Mouse (Mus musculus): ENCODE data around the gene Gm42957. TPM values are rescaled to one million over a fixed set of nuclear protein-coding genes. Genes with fewer than 3 reads are reported as not detected.
"Not testable (repeated sequence)": the region's sequence is repeated elsewhere in the genome, so short reads cannot be mapped to it uniquely, and the experiment has no call there.

Gm42957 gene
- polyA plus RNA-seq, 1 experiment from 2014 or later = not detected

GRCm38 (mm10) chr3:96603311-96603710 is 32.0 kb upstream of the Gm42957 start:
- ATAC-seq (ENCODE audit: low read depth) = no peak
- peak overlapping the region; percentile 72 for H3K4me2 ChIP-seq (ENCODE audit: low read depth, low read length)
- H3K9me3 ChIP-seq (ENCODE audit: control insufficient read depth, low read length) = no peaks in the 10 kb centered on the region
- H3K4me3 ChIP-seq (ENCODE audit: low read depth, low read length) = peak overlapping the region; percentile 83
- peak overlapping the region; percentile 94 for H3K9ac ChIP-seq (replicated peaks; ENCODE audit: low read depth, low read length)
- no peaks in the 10 kb centered on the region for H3K27me3 ChIP-seq (ENCODE audit: control insufficient read depth, insufficient read depth, low read length)
- 39% methylated on average over 5 of the region's 5 CpGs for WGBS
- H3K4me1 ChIP-seq (ENCODE audit: control insufficient read depth, insufficient read depth, low read length) = peaks cover 42% of the 10 kb centered on the region
- H3K36me3 ChIP-seq (ENCODE audit: control insufficient read depth, insufficient read depth, low read length) = no peaks in the 10 kb centered on the region
- H3K27ac ChIP-seq (ENCODE audit: low read depth, low read length) = peak overlapping the region; percentile 41; the same call in 1 of the 2 replicates

DNA sequence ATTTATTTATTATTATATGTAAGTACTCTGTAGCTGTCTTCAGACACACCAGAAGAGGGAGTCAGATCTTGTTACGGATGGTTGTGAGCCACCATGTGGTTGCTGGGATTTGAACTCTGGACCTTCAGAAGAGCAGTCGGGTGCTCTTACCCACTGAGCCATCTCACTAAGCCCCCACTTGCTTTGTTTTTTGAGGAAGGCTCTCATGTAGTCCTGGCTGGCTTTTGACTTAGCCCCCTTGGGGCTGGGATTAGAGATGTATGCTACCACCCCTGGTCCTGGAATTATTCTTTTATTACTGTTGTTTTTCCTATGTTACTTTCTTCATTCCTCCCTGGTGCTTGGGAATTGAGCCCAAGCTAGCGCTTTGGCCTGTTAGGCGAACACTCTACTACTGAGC is 29.3 kb upstream of the Gm42957 start:
- ATAC-seq (ENCODE audit: low read depth); H3K9ac ChIP-seq (replicated peaks; ENCODE audit: low read depth, low read length); H3K4me3 ChIP-seq (ENCODE audit: low read depth, low read length); H3K27ac ChIP-seq (ENCODE audit: low read depth, low read length); H3K27me3 ChIP-seq (ENCODE audit: control insufficient read depth, insufficient read depth, low read length); H3K36me3 ChIP-seq (ENCODE audit: control insufficient read depth, insufficient read depth, low read length); H3K9me3 ChIP-seq (ENCODE audit: control insufficient read depth, low read length); H3K4me2 ChIP-seq (ENCODE audit: low read depth, low read length): not testable (repeated sequence)
- H3K4me1 ChIP-seq (ENCODE audit: control insufficient read depth, insufficient read depth, low read length) = peaks cover 33% of the 10 kb centered on the region
- 81% methylated on average over 3 of the region's 4 CpGs for WGBS

GRCm38 (mm10) chr3:96606618-96607017 is 28.7 kb upstream of the Gm42957 start:
- WGBS = 93% methylated on average over 4 of the region's 4 CpGs
- Histone ChIP-seq H3K4me2 (ENCODE audit: low read depth, low read length) (no peak overlapping the region), H3K27ac (ENCODE audit: low read depth, low read length) (no peak overlapping the region), H3K9ac (replicated peaks; ENCODE audit: low read depth, low read length) (no peak overlapping the region), H3K4me1 (ENCODE audit: control insufficient read depth, insufficient read depth, low read length) (peaks cover 33% of the 10 kb centered on the region), H3K9me3 (ENCODE audit: control insufficient read depth, low read length) (no peaks in the 10 kb centered on the region), H3K36me3 (ENCODE audit: control insufficient read depth, insufficient read depth, low read length) (no peaks in the 10 kb centered on the region), H3K27me3 (ENCODE audit: control insufficient read depth, insufficient read depth, low read length) (no peaks in the 10 kb centered on the region), H3K4me3 (ENCODE audit: low read depth, low read length) (no peak overlapping the region)
- ATAC-seq (ENCODE audit: low read depth) = no peak

DNA sequence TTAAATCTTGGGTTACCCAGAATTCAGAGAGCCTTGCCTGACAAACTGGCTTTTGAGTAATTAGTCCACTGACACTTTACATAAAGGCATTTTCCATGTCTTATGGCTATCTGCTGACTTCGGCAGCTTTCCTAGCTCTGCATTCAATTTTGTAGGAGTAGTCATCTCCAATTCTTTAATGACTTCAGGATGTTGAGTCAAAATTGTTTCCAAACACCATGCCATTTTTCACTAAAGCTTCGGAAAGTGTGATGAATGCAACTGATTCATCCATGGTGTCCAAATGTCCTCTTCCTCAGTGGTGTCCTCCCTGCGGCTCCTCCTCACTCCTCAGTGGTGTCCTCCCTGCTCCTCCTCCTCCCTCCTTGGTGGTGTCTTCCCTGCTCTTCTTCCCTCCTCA is 17.3 kb upstream of the Gm42957 start:
- H3K36me3 ChIP-seq (ENCODE audit: control insufficient read depth, insufficient read depth, low read length) = peaks cover 39% of the 10 kb centered on the region
- no peak overlapping the region for H3K27ac ChIP-seq (ENCODE audit: low read depth, low read length)
- no peaks in the 10 kb centered on the region for H3K9me3 ChIP-seq (ENCODE audit: control insufficient read depth, low read length)
- H3K9ac ChIP-seq (replicated peaks; ENCODE audit: low read depth, low read length) = no peak overlapping the region
- no peak overlapping the region for H3K4me3 ChIP-seq (ENCODE audit: low read depth, low read length)
- no peak overlapping the region for H3K4me2 ChIP-seq (ENCODE audit: low read depth, low read length)
- no peaks in the 10 kb centered on the region for H3K27me3 ChIP-seq (ENCODE audit: control insufficient read depth, insufficient read depth, low read length)
- H3K4me1 ChIP-seq (ENCODE audit: control insufficient read depth, insufficient read depth, low read length) = no peaks in the 10 kb centered on the region
- ATAC-seq (ENCODE audit: low read depth) = no peak
- 92% methylated on average over 3 of the region's 3 CpGs for WGBS

DNA sequence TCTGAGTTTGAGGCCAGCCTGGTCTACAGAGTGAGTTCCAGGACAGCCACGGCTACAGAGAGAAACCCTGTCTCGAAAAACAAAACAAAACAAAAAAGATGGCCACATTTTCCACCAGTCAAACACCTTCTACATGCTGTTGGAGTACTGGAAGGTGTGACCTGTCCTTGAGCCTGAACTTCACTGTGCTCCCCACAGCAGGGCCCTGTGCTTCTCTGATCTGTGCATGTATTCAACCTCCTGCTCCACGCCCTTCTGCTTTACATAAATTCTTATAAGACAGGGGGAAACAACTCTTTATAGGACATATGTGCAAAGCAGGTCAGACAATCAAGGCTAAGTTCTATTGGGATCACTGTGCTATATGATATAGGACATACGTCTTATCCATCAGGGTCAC is 12.1 kb upstream of the Gm42957 start:
- no peak overlapping the region for H3K4me2 ChIP-seq (ENCODE audit: low read depth, low read length)
- 96% methylated on average over 4 of the region's 4 CpGs for WGBS
- no peaks in the 10 kb centered on the region for H3K4me1 ChIP-seq (ENCODE audit: control insufficient read depth, insufficient read depth, low read length)
- H3K36me3 ChIP-seq (ENCODE audit: control insufficient read depth, insufficient read depth, low read length) = peaks cover 39% of the 10 kb centered on the region
- H3K9ac ChIP-seq (replicated peaks; ENCODE audit: low read depth, low read length) = no peak overlapping the region
- ATAC-seq (ENCODE audit: low read depth) = no peak
- H3K9me3 ChIP-seq (ENCODE audit: control insufficient read depth, low read length) = no peaks in the 10 kb centered on the region
- no peaks in the 10 kb centered on the region for H3K27me3 ChIP-seq (ENCODE audit: control insufficient read depth, insufficient read depth, low read length)
- H3K27ac ChIP-seq (ENCODE audit: low read depth, low read length) = no peak overlapping the region
- H3K4me3 ChIP-seq (ENCODE audit: low read depth, low read length) = no peak overlapping the region

DNA sequence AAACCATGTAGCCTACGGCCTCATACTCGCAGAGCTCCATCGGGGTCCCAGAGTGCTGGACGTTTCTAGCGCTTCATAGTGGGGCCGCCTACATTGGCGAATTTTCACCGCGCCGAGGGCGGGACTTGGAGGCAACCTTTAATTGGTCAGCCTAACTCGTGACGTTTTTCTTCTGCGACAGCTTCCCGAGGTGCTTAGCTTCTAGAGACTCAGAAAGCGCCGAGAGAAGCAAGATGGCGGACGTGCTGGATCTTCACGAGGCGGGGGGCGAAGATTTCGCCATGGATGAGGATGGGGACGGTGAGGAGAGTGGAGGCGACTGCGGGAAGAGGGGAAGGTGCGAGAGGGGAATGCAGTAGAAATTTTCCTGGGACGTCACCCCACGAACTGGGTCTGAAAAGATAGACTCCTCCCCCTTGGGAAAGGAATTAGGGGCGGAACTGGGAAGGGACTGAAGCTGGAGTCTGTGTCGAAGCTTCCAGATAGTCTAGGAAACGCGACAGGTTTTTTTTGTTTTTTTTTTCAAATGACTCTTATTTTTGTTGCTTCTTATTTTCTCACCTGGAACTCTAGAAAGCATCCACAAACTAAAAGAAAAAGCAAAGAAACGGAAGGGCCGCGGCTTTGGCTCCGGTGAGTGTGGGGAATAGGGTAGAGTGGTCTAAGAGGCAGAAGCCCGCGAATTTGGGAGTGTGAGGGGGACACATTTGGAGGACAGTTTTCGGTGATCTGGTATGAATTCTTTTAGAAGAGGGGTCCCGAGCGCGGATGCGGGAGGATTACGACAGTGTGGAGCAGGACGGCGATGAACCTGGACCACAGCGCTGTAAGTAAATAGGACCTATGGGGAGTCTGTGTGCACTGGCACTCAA is 5.3 kb upstream of the Gm42957 start, which contains the start of gene Rbm8a:
Gene Rbm8a (plus strand): TSS at position 205 of the 872 bp plus-strand sequence.
- WGBS = 2% methylated on average over 48 of the region's 48 CpGs
- no peaks in the 10 kb centered on the region for H3K9me3 ChIP-seq (ENCODE audit: control insufficient read depth, low read length)
- H3K4me3 ChIP-seq (ENCODE audit: low read depth, low read length) = peak within 1 kb of the TSS; percentile 67

GRCm38 (mm10) chr3:96632058-96632457 is 3.2 kb upstream of the Gm42957 start:
- H3K27me3 ChIP-seq (ENCODE audit: control insufficient read depth, insufficient read depth, low read length) = no peaks in the 10 kb centered on the region
- ATAC-seq (ENCODE audit: low read depth) = no peak
- H3K36me3 ChIP-seq (ENCODE audit: control insufficient read depth, insufficient read depth, low read length) = peaks cover 14% of the 10 kb centered on the region
- no peak overlapping the region for H3K4me2 ChIP-seq (ENCODE audit: low read depth, low read length)
- H3K4me3 ChIP-seq (ENCODE audit: low read depth, low read length) = no peak overlapping the region
- peaks cover 21% of the 10 kb centered on the region for H3K4me1 ChIP-seq (ENCODE audit: control insufficient read depth, insufficient read depth, low read length)
- no peaks in the 10 kb centered on the region for H3K9me3 ChIP-seq (ENCODE audit: control insufficient read depth, low read length)
- no peak overlapping the region for H3K27ac ChIP-seq (ENCODE audit: low read depth, low read length)
- H3K9ac ChIP-seq (replicated peaks; ENCODE audit: low read depth, low read length) = no peak overlapping the region

More for the DNA sequence above, 5.3 kb upstream of the Gm42957 start, which contains the start of gene Rbm8a:
- Histone ChIP-seq H3K36me3 (ENCODE audit: control insufficient read depth, insufficient read depth, low read length) (peaks cover 14% of the 10 kb centered on the region), H3K27me3 (ENCODE audit: control insufficient read depth, insufficient read depth, low read length) (no peaks in the 10 kb centered on the region), H3K4me1 (ENCODE audit: control insufficient read depth, insufficient read depth, low read length) (peaks cover 13% of the 10 kb centered on the region), H3K27ac (ENCODE audit: low read depth, low read length) (peak within 1 kb of the TSS; percentile 46), H3K9ac (replicated peaks; ENCODE audit: low read depth, low read length) (peak within 1 kb of the TSS; percentile 67), H3K4me2 (ENCODE audit: low read depth, low read length) (peak within 1 kb of the TSS; percentile 76)
- peak; percentile 95 for ATAC-seq (ENCODE audit: low read depth)

GRCm38 (mm10) chr3:96634015-96634414 is 1.3 kb upstream of the Gm42957 start:
- peaks cover 25% of the 10 kb centered on the region for H3K36me3 ChIP-seq (ENCODE audit: control insufficient read depth, insufficient read depth, low read length)
- H3K27ac ChIP-seq (ENCODE audit: low read depth, low read length) = no peak overlapping the region
- H3K9me3 ChIP-seq (ENCODE audit: control insufficient read depth, low read length) = no peaks in the 10 kb centered on the region

GRCm38 (mm10) chr3:96635906-96636305 is 632 bp downstream of the Gm42957 start:
- Histone ChIP-seq H3K27ac (ENCODE audit: low read depth, low read length) (peak overlapping the region; percentile 82; the same call in 1 of the 2 replicates), H3K27me3 (ENCODE audit: control insufficient read depth, insufficient read depth, low read length) (no peaks in the 10 kb centered on the region), H3K4me2 (ENCODE audit: low read depth, low read length) (peak overlapping the region; percentile 91), H3K4me1 (ENCODE audit: control insufficient read depth, insufficient read depth, low read length) (peaks cover 16% of the 10 kb centered on the region), H3K9me3 (ENCODE audit: control insufficient read depth, low read length) (no peaks in the 10 kb centered on the region), H3K4me3 (ENCODE audit: low read depth, low read length) (peak overlapping the region; percentile 90), H3K9ac (replicated peaks; ENCODE audit: low read depth, low read length) (peak overlapping the region; percentile 90), H3K36me3 (ENCODE audit: control insufficient read depth, insufficient read depth, low read length) (peaks cover 25% of the 10 kb centered on the region)
- 12% methylated on average over 15 of the region's 15 CpGs for WGBS
- peak; percentile 12; the same call in 1 of the 2 replicates for ATAC-seq (ENCODE audit: low read depth)

More at GRCm38 (mm10) chr3:96634015-96634414, 1.3 kb upstream of the Gm42957 start:
- no peak for ATAC-seq (ENCODE audit: low read depth)
- H3K9ac ChIP-seq (replicated peaks; ENCODE audit: low read depth, low read length) = no peak overlapping the region
- no peaks in the 10 kb centered on the region for H3K27me3 ChIP-seq (ENCODE audit: control insufficient read depth, insufficient read depth, low read length)
- H3K4me1 ChIP-seq (ENCODE audit: control insufficient read depth, insufficient read depth, low read length) = peaks cover 21% of the 10 kb centered on the region
- H3K4me3 ChIP-seq (ENCODE audit: low read depth, low read length) = no peak overlapping the region
- 76% methylated on average over 1 of the region's 1 CpGs for WGBS
- H3K4me2 ChIP-seq (ENCODE audit: low read depth, low read length) = no peak overlapping the region

All from neural tube, embryonic 14.5 days (tissue).